Mouse (Mus musculus) intestine, postnatal 0 days (tissue): ENCODE data around the gene Plxdc1. TPM values are rescaled to one million over a fixed set of nuclear protein-coding genes. Genes with fewer than 3 reads are reported as not detected.

Source experiments
- ATAC-seq: fragments of 200-750 bp; cut with Nextera tagmentation; 2 replicates; pipeline ENCODE4 v1.8.0; 2017; ENCODE audit warnings: mild to moderate bottlenecking, moderate TSS enrichment, moderate library complexity
- H3K27ac ChIP-seq: fragments of 300-500 bp; sonication (generic); 2 replicates; pipeline ENCODE4 v1.5.1; 2014; ENCODE audit warnings: mild to moderate bottlenecking, low read depth, low read length, moderate library complexity
- H3K27me3 ChIP-seq: fragments of 300-500 bp; sonication (generic); replicated peaks from 2 replicates; pipeline ENCODE4 v1.6.1; 2014; ENCODE audit warnings: low read length, mixed read lengths; ENCODE audit not compliant: control insufficient read depth, insufficient read depth
- H3K36me3 ChIP-seq: fragments of 300-500 bp; sonication (generic); 2 replicates; pipeline ENCODE4 v1.6.1; 2014; ENCODE audit warnings: mild to moderate bottlenecking, moderate library complexity; ENCODE audit not compliant: control insufficient read depth, insufficient read depth
- H3K4me1 ChIP-seq: fragments of 300-500 bp; sonication (generic); replicated peaks from 2 replicates; pipeline ENCODE4 v1.6.1; 2014; ENCODE audit warnings: antibody characterized with exemption, low read length, mixed read lengths; ENCODE audit not compliant: control insufficient read depth, insufficient read depth
- H3K4me2 ChIP-seq: fragments of 300-500 bp; sonication (generic); replicated peaks from 2 replicates; pipeline ENCODE4 v1.6.1; 2014; ENCODE audit warnings: low read depth, mild to moderate bottlenecking, moderate library complexity
- H3K4me3 ChIP-seq: fragments of 300-500 bp; sonication (generic); 2 replicates; pipeline ENCODE4 v1.5.1; 2014; ENCODE audit warnings: low read depth, low read length
- H3K9ac ChIP-seq: fragments of 300-500 bp; sonication (generic); 2 replicates; pipeline ENCODE4 v1.6.1; 2014; ENCODE audit warnings: mild to moderate bottlenecking, low read depth, low read length
- H3K9me3 ChIP-seq: fragments of 300-500 bp; sonication (generic); 2 replicates; pipeline ENCODE4 v1.6.1; 2016; ENCODE audit warnings: mixed run types; ENCODE audit not compliant: control insufficient read depth
- CTCF ChIP-seq: sonication (generic); IDR thresholded peaks from 2 replicates; pipeline ENCODE4 v1.5.1; 2016; ENCODE audit warnings: low read depth, mild to moderate bottlenecking, control low read depth, antibody characterized with exemption, moderate library complexity
- WGBS: fragments of 180-500 bp; shearing (Covaris S2); extraction: QIAGEN DNeasy Blood & Tissue Kit; methylation state at CpG from one replicate; pipeline ENCODE4 v1.1.7; 2014; 5-methylcytosine and 5-hydroxymethylcytosine counted together
- polyA plus RNA-seq: library from polyadenylated mRNA; unstranded; fragments of >200 nt; fragmentation: Nextera tagmentation; extraction: Ambion mirVana; gene quantifications from 2 replicates; pipeline ENCODE4 v1.2.1, GENCODE M21; 2015

The Plxdc1 gene
- polyA plus RNA-seq, 1 experiment from 2014 or later = 0.30 TPM

DNA sequence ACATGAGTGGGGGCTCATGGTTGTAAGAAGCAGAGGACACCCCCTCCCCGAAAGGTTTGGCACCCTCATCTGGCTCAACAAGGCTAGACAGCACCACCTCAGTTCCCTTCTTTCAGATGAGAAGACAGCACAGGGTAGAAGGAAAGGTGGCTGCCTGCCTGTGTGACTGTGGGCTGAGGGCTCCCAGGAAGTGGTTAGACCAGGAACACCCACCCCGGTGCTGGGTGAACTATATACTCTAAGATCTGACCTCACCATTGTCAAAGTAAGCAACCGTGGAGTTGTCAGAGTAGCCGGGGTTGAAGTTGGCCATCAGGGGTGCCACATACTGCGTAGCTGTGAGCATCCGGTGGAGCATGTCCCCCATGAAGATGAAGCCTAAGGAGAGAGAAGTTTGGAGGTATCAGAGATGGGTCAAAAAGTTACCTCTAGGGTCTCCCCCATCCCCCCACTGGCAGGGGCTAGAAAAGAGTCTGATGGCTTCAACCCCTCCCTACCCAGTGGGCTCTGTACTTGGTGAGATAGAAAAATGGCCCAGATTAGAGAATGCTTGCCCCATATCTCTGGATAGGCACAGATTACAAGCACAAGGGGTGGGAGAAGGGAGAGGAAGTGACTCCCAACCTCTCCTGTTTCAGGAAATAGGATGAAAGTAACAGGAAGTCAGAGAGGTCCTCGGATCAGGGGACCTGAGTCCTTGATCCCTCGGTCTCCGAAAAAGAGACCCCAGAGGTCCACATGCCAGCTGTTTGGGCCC lies 30.9 kb downstream of the Plxdc1 start:
- no peaks in the 10 kb centered on the region for H3K27me3 ChIP-seq
- H3K9me3 ChIP-seq = no peaks in the 10 kb centered on the region
- no peaks in the 10 kb centered on the region for H3K4me1 ChIP-seq
- TF ChIP-seq CTCF = no peak
- no peak overlapping the region for H3K27ac ChIP-seq
- ATAC-seq = no peak
- no peak overlapping the region for H3K4me2 ChIP-seq
- no peaks in the 10 kb centered on the region for H3K36me3 ChIP-seq
- WGBS = 81% methylated on average over 9 of the region's 9 CpGs
- H3K4me3 ChIP-seq = no peak overlapping the region
- H3K9ac ChIP-seq = no peak overlapping the region

DNA sequence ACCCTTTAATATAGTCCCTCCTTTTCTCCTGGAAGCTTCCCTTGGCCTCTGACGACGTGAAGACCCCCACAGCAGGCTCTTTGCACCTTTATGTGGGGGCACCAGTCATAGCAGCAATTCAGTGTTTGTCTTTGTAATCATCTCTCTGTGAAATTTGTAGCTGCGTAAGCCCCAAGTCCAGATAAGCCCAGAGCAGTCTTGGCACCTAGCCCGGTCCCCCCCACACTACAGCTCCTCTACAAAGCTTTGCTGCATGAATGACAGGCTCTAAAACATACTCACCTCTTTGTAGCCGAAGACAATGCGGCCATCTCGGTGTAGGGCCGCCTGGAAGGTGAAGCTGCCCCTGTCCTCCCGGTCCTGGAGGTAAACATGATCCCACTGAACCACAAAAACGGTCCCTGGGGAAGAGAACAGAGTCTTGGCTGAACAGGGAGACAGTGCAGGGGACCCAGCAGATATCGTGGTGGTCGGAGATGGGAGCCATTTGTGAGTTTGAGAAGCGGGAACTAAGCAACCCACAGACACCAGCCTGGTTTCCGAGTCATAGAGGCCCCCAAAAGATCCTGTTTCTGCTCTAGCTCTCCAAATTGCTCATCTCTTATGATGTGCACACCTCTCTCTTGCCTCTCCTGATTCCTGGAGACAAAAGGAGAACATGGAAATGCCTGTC lies 31.6 kb downstream of the Plxdc1 start:
- TF ChIP-seq CTCF = no peak
- H3K27me3 ChIP-seq = no peaks in the 10 kb centered on the region
- 41% methylated on average over 14 of the region's 14 CpGs for WGBS
- no peaks in the 10 kb centered on the region for H3K36me3 ChIP-seq
- no peak overlapping the region for H3K4me2 ChIP-seq
- H3K9ac ChIP-seq = no peak overlapping the region
- H3K4me1 ChIP-seq = no peaks in the 10 kb centered on the region
- H3K4me3 ChIP-seq = no peak overlapping the region
- H3K9me3 ChIP-seq = no peaks in the 10 kb centered on the region
- no peak for ATAC-seq
- no peak overlapping the region for H3K27ac ChIP-seq

DNA sequence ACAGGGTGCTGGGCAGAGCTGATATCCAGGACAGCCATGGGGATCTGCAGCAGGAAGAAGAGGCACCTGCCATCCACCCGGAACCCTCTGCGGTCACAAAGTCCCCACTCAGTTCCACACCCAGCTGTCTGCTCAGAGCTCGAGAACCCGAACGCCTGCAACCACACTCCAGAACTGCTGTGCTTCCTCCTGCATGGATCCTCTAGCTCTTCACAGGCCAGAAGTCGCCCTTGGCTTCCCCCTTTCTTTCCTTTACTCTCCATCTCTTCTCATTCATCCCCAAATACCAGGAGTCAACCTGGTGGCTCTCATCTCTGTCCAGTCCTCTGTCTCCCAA lies 32.3 kb downstream of the Plxdc1 start:
- Histone ChIP-seq H3K9me3 (no peaks in the 10 kb centered on the region), H3K27me3 (no peaks in the 10 kb centered on the region), H3K27ac (no peak overlapping the region), H3K9ac (no peak overlapping the region), H3K4me3 (no peak overlapping the region), H3K4me2 (no peak overlapping the region), H3K4me1 (no peaks in the 10 kb centered on the region), H3K36me3 (no peaks in the 10 kb centered on the region)
- 81% methylated on average over 6 of the region's 6 CpGs for WGBS
- TF ChIP-seq CTCF = no peak
- ATAC-seq = no peak

DNA sequence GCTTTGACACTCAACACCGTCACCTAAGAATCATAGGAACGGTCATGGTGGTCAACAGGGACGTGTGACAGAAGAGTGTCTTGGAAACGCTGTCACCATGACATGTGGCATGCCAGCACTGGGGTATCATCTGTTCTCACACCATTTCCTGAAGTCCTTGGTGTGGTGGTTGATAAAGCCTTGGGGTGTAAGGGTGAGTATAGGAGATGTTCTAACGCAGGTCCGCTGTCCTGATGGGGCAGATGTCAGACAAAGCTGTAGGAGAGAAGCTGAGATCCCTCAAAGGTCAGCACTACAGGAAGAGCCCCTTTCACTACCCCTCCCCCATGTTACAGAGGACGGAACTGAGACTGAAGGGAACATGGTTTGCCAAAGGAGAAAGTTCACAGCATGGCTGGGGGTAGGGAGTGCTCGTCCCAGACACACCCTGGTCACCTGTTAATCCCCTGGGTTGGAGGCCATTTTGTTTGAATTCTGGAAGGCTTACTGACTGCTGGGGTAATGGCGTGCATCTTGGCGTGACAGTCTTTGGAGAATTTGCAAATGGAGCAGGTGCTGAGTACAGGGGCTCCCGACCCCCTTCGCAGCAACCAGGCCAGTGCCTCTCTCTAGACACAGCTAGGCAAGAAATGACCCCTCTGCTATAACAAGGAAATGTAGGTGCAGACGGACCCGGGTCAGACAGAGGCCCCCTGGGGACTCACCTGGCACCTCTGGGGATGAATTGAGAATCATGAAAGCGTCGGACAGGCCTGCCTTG lies 32.9 kb downstream of the Plxdc1 start:
- H3K4me3 ChIP-seq = no peak overlapping the region
- H3K9me3 ChIP-seq = no peaks in the 10 kb centered on the region
- H3K27me3 ChIP-seq = no peaks in the 10 kb centered on the region
- H3K36me3 ChIP-seq = no peaks in the 10 kb centered on the region
- ATAC-seq = no peak
- no peaks in the 10 kb centered on the region for H3K4me1 ChIP-seq
- H3K27ac ChIP-seq = no peak overlapping the region
- WGBS = 85% methylated on average over 16 of the region's 16 CpGs
- H3K9ac ChIP-seq = no peak overlapping the region
- no peak overlapping the region for H3K4me2 ChIP-seq
- TF ChIP-seq CTCF = no peak

DNA sequence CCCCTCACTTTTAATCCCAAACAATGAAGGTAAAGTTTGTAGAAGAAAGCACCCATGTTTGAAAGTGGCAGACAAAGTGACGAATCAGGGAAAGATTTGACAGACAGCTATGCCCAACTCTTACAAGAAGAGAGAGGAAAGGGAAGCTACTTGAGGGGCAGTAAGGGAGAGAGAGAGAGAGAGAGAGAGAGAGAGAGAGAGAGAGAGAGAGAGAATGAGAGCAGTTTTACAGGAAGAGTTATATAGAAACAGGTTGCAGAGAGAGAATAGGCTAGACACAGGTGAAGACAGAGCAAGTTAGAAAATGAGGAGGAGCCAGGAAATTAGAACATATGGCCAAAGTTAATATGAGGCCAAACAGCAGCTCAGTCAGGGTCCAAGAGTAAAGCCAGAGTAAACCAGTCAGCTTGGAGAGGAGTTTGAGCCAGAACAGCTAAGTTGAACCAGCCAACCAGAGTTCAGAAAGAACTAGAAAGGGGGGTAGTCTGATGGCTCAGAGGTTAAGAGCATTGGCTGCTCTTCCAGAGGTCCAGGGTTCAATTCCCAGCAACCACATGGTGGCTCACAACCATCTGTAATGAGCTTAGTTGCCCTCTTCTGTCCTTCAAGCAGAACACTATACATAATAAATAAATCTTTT lies 33.8 kb downstream of the Plxdc1 start:
- no peak overlapping the region for H3K27ac ChIP-seq
- H3K4me3 ChIP-seq = no peak overlapping the region
- no peak overlapping the region for H3K9ac ChIP-seq
- ATAC-seq = no peak
- no peaks in the 10 kb centered on the region for H3K4me1 ChIP-seq
- H3K9me3 ChIP-seq = no peaks in the 10 kb centered on the region
- WGBS = 80% methylated on average over 1 of the region's 1 CpGs
- H3K27me3 ChIP-seq = no peaks in the 10 kb centered on the region
- no peak for TF ChIP-seq CTCF
- no peaks in the 10 kb centered on the region for H3K36me3 ChIP-seq
- H3K4me2 ChIP-seq = no peak overlapping the region
